Mouse (Mus musculus): ENCODE measurements around the gene Tns2. TPM values are rescaled to one million over a fixed set of nuclear protein-coding genes. Genes with fewer than 3 reads are reported as not detected.
"Not testable (repeated sequence)": the region's sequence is repeated elsewhere in the genome, so short reads cannot be mapped to it uniquely, and the experiment has no call there.

The Tns2 gene
- polyA plus RNA-seq, 2 experiments from 2014 or later, result 1.5 to 2.9 TPM

DNA sequence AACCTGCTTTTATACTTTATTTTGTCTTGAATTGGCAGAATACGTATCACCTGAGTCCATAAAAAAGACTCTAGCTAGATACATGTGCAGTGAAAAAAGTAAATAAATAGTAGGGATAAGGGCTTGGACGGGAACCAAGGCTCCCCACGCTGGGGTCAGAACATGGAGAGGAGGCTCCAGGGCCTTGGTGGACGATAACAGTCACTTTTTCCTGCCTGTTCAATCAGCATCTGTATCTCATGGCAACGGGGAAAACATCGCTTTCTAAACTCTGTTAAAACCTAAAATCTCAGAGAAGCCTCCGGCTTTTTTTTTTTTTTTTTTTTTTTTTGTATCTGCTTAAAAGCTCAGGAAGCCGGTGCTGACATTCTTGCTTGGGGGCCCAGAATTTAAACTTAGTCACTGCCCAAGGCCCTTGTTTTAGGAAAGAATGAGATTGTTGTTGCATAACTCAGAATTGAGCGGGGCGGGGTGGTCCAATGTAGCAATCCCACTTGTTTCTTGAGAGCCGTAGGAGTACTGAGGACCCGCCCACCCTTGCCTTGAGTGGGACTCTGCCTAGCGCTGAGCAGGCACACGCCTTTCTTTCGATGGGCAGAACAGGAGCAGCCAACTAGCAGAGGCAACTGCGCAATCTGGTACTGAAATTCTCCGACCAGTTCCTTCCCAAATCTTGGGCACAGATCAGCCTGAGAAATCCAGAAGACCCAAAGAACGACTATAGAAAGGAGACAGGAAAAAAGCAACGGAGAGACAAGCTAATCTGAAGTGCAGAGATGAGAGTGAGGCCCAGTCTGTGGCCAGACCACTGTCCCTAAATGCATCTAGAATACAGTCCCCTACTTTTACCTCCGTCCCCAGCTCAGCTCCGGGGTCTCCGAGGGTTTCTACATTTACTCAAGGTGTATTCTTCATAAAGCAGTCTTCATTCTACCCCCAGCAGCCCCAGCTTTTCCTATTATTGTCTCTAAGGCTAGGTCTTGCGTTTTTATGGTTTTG, 43.0 kb downstream of the Tns2 start:
- no peak for ATAC-seq

DNA sequence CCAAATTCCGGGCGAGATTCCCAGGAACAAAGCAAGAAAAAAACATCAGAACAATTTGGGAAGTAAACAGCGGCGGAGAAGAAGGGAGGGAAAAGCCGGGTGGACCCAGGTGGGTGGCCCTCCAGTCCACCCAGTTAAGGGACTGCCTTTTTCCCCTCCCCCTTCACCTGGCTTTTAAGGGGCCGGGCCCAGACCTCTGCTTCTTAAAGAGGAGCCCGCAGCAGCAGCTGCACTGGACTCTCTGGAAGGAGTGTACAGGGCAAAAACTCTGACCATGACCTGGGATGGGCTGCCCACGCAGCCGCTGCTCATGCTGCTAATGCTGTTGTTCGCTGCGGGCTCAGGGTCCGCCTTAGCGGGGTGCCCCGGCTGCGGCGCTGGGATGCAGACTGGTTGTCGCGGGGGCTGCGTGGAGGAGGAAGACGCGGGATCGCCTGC, 44.1 kb downstream of the Tns2 start, which contains the start of gene Igfbp6:
TSS of gene Igfbp6 (plus strand) at position 89 of the 438 bp plus-strand sequence.
- no peak for ATAC-seq

DNA sequence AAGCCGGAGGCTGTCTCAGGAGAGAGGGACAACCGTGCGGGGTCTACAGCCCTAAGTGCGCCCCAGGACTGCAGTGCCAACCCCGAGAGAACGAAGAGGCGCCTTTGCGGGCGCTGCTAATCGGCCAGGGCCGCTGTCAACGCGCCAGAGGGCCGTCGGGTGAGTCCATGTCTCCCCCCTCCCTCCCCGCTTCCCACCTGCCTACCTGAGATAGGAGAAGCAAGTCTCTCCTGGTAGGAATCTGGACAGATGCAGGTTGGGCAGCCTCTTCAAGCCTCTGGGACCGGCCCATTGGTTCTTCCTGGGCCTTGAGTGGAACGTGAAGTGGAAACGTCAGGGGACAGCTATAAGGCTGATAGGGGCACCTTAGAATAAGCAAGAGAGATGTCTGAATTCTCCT, 44.5 kb downstream of the Tns2 start:
- ATAC-seq, result no peak

DNA sequence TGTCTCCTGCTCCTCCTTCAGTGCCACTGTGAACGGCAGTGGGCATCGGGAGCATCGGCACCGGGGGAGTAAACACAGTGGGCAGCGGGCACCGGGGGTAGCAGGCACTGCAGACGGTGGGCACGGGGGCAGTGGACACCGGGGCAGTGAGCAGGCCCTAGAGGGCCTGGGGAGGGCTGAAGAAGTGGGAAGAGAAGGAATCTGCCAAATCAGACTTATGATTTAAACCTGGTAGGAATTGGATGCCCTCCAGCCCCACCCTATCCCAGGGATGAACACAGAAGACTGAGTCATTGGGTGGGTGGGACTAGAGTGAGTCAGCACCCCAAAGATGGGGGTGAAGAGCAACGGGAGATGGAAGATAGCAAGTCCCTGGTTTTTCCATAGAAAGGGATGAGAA, 45.1 kb downstream of the Tns2 start:
- no peak for ATAC-seq

DNA sequence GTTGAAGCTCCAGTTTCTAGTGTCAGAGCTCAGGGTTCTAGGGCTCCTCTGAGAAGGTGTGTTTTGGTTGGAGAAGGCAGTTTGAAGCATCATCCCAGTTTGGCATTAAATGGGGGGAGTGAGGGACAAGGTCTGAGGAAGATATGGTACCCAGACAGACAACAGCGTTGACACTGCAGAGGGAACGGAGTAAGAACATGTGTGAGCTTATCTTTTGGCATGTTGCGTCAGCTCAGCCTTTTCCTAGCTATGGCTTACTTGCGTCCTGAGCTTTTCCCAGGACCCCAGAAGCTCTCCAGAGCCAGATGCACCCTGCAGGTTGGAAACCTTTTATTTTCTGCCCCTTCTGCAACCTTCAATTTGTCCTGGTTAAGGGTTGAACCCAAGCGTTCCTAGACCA, 45.9 kb downstream of the Tns2 start:
- no peak for ATAC-seq

DNA sequence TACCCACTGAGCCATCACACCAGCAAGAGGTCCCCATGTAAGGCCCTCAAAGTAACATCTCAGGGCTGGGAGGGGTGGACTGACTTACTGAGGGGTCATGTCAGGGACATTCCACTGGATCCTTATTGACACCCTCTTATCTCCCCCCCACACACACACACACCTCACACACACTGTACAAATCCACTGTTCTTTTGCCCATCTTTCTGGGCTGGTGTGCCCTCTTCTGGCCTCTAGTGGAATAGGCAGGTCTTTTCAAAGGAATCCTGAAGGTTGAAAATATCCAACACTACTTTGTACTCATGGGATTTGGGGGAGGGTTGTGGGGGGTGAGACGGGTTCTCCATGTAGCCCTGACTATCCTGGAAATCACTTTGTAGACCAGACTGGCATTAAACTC, 46.7 kb downstream of the Tns2 start:
- ATAC-seq, result peak; percentile 34

DNA sequence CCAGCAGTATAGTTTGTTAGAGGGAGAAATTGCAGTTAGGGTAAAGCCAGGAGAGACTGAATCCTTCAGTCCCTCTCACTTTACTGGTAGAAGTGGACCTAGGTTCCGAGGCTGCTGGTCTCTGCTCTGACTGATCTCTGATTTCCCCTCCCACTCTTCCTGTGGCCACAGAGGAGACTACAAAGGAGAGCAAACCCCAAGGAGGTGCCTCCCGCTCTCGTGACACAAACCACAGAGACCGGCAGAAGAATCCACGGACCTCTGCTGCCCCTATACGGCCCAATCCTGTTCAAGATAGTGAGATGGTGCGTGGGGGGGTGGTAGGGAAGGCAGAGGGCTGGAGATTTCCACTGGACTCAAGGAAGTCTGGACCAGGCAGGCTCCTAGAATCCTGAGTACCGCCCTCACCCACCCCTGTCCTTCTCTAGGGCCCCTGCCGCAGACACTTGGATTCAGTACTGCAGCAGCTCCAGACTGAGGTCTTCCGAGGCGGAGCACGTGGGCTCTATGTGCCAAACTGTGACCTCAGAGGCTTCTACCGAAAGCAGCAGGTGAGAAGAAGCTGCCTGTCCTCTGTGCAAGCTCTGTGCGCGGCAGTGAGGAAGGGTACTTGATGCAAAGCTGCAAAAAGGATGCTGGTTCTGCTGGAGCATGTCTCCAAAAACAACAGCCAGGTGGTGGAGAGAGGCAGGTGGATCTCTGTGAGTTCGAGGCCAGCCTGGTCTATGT, 47.6 kb downstream of the Tns2 start:
- ATAC-seq, result peak; percentile 26

DNA sequence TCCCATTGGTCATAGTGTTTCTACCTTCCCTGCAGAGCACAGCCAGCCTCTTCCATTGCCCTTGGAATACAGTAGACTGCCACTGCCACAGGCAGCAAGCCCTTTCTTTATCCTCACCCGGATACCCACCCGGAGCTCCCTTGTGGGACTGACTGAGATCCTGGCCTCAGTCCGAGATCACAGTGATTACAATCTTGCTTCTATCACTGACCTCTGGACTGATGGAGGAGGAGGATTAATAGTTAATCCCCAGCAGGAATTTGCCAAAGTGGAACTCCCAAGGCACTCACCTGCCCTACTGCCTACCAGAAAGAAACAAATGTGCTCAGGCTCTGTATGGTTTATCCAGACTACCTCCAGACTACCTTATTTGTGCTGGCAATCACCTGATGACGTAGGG, 49.3 kb downstream of the Tns2 start:
- no peak for ATAC-seq

DNA sequence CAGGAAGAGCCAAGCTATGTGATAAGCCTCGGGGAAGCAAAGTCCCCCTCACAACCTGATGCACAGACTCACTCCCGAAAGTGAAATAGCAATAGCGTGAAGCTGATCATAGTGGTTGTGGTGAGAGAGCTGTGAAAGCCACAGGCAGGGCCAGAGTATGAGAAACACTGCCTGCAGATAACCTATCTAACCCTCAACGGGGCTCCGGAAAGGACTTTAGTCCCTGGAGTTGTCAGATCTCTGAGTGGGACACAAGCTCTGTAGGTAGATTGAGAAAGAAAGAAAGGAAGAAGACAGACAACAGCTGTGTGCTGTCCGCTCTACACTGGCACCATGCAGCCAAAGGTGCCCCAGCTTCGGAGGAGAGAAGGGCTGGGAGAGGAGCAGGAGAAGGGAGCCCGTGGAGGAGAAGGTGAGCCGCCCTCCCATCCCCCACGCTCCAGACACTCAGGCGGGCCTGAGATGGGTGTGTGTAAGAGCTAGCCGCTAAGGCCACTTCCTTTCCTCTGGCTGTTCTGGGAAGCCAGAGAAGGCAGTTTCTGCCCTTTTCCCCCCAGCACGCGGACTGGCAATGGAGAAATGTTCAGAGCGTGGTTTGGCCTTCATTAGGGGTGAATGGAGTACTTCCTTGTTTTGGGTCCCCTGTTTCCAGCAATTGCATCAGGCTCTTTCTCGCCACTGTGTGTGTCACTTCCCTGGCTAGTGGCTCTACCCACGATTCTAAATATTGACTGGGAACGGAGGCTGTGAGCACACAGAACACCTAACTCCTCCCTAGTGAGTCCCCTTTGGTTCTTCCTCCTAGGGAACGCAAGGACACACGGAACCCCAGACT, 50.3 kb downstream of the Tns2 start, which contains the start of gene Soat2:
TSS of gene Soat2 (plus strand) at position 226 of the 835 bp plus-strand sequence.
- ATAC-seq, result peak; percentile 69

DNA sequence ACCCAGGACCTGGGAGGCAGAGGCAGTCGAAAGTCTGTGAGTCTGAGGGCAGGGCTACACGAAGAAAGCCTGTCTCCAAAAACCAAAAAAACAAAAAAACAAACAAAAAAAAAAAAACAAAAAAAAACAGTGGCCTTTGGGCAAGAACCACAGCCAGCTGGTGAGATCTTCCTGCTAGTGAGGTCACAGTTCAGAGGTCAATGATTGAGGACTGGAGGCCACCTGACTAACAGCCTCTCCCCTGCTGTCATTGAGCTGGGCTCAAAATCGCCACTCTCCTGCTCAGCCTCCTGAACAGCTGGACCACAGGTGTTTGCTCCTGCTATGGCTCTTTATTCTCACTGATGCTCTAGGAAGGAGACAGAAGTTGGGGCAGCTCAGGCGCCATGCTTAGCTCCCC, 52.4 kb downstream of the Tns2 start:
- no peak for ATAC-seq

DNA sequence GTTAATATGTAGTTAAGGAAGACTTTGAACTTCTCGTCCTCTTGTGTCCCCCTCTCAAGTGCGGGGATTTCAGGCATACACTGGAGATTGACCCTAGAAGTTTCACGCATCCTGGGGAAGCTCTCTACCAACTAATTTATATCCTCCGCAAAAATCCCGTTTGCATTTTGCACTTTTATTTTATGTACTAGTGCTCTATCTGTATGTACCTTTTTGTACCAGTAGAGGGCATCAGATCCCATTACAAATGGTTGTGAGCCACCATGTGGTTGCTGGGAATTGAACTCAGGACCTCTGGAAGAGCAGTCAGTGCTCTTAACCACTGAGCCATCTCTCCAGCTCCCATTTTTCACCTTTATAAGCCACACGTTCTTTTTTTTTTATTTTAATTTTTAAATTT, 54.8 kb downstream of the Tns2 start:
- not testable (repeated sequence) for ATAC-seq

DNA sequence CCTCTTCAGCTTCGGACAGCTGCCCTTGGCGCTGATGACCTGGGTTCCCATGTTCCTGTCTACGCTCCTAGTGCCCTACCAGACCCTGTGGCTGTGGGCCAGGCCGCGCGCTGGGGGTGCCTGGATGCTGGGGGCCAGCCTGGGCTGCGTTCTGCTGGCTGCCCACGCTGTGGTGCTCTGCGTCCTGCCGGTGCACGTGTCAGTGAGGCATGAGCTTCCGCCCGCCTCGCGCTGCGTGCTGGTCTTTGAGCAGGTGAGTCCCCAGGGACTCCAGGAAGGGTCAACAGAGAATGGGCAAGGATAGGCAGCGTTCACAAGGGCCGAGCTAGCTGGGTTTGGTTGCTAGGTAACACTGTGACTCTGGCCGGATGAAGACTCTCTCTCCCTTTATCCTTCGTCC, 56.6 kb downstream of the Tns2 start:
- no peak for ATAC-seq

DNA sequence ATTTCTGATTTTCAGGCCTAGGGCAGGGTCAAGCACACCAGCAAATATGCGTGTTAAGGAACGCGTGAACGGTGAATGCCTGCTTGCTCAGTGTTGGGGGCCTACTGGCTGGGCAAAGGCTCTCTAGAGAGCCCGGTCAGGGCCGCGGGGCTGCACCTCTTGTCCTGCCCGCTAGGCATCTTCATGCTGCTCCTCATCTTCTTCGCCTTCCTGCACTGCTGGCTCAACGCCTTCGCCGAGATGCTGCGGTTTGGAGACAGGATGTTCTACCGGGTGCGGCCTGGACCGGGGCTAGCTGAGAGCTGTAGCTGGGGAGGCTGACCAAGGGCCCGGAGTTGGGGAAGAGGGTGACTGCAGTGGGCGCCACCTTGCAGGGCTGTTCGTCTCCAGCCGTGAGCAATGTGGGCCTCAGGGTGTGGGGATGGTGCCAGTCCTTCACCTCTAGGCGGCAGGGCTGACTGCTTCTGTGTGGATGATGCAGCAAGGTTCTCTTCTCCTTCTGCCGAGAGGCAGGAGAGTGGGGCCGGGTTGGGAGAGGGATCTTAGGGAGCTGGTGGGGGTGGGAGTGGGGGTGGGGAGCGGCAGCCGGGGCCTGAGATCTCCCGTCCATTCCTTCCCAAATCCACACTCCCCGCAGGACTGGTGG, 60.3 kb downstream of the Tns2 start:
- ATAC-seq, result peak; percentile 43

DNA sequence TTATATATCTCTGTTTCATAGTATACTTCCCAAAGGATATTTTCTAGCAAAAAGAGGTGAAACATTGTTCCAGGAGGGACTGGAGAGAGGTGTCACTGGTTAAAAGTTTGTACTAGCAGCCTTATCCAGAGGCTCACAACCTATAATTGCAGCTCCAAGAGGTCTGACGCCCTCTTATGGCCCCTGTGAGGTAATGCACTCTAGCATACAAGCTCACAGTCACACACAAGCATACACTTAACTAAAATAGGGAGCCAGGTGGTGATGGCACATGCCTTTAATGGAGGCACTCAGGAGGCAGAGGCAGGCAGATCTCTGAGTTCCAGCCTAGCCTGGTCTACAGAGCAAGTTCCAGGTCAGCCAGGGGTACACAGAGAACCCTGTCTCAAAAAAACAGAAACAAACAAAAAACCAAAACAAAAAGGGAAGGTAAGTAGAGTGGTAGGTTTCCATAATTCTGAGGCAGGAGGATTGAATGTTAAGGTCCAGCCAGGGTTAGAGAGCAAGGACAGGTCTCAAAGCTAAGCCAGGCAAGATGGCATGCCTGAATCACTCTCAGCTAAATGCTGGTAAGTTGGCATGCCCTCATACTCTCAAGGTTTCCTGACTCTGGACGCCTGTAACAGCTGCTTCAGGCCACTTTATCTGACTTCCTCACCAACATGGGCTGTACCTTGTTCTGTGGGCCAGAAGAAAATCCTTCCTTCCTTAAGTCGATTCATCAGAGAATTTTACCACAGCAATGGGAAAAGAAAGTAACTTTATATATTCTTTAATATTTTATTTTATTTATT, 63.9 kb downstream of the Tns2 start:
- no peak for ATAC-seq

DNA sequence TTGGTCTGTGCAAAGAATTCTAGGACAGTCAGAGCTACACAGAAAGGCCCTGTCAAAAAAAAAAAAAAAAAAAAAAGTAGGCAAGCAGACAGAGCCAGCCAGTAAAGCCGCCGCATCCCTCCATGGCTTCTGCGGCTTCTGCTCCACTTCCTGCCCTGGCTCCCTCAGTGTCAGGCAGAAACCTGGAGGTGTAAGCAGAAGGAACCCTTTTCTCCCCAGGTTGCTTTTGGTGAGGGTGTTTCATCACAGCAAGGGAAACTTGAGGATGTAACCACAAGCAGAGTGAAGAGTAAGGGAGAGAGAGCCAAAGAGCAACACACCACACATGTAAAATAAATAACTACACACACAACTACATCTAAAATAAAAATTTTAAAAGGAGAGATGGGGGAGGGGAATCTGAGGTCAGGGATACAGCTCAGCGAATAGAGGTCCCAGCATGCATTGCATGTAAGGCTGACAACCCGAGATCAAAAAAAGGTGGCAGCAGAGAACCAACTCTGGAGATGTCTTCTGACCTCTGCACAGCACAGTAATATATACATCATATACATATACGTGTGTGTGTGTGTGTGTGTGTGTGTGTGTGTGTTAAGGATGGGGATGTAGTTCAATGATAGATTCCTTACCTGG, 65.4 kb downstream of the Tns2 start:
- no peak for ATAC-seq

Other genes starting within 250 kb of the Tns2 start
- gene Krt1, start 249.6 kb upstream of the Tns2 start, polyA plus RNA-seq (2017; shearing (Covaris generic)), result not detected
- gene Krt77, start 230.7 kb upstream of the Tns2 start, polyA plus RNA-seq (2017; shearing (Covaris generic)), result not detected
- gene Krt76, start 207.5 kb upstream of the Tns2 start, polyA plus RNA-seq (2017; shearing (Covaris generic)), result not detected
- not detected for gene Krt4, start 175.7 kb upstream of the Tns2 start, polyA plus RNA-seq (2017; shearing (Covaris generic))
- gene Krt79, start 160.1 kb upstream of the Tns2 start, polyA plus RNA-seq (2017; shearing (Covaris generic)), result not detected
- gene Krt78, start 146.1 kb upstream of the Tns2 start, polyA plus RNA-seq (2017; shearing (Covaris generic)), result not detected
- not detected for gene Krt8, start 95.9 kb upstream of the Tns2 start, polyA plus RNA-seq (2017; shearing (Covaris generic))
- gene Krt18, start 72.2 kb upstream of the Tns2 start, polyA plus RNA-seq (2017; shearing (Covaris generic)), result not detected
- 100 to 1,000 TPM in 1 of 2 experiments, 10 to 100 TPM in 1; 87.7 to 132 TPM for gene Eif4b, start 26.6 kb upstream of the Tns2 start, polyA plus RNA-seq (2017; shearing (Covaris generic))
- gene Spryd3, start 35.8 kb downstream of the Tns2 start, polyA plus RNA-seq (2017; shearing (Covaris generic)), result 10 to 100 TPM; 19.5 to 42.0 TPM
- gene Igfbp6, start 43.9 kb downstream of the Tns2 start, polyA plus RNA-seq (2017; shearing (Covaris generic)), result under 1 TPM in 1 of 2 experiments, not detected in 1; 0.81 TPM
- gene Soat2, start 50.1 kb downstream of the Tns2 start, polyA plus RNA-seq (2017; shearing (Covaris generic)), result 1 to 10 TPM; 1.2 to 1.5 TPM
- gene Zfp740, start 102.8 kb downstream of the Tns2 start, polyA plus RNA-seq (2017; shearing (Covaris generic)), result 10 to 100 TPM; 21.5 to 23.1 TPM
- gene Csad, start 104.3 kb downstream of the Tns2 start, polyA plus RNA-seq (2017; shearing (Covaris generic)), result 1 to 10 TPM; 6.6 to 9.3 TPM
- gene Itgb7, start 131.5 kb downstream of the Tns2 start, polyA plus RNA-seq (2017; shearing (Covaris generic)), result 100 to 1,000 TPM; 511 to 537 TPM
- gene Rarg, start 157.1 kb downstream of the Tns2 start, polyA plus RNA-seq (2017; shearing (Covaris generic)), result 10 to 100 TPM; 16.9 to 24.8 TPM
- not detected for gene Gm9918, start 170.2 kb downstream of the Tns2 start, polyA plus RNA-seq (2017; shearing (Covaris generic))
- gene Mfsd5, start 179.0 kb downstream of the Tns2 start, polyA plus RNA-seq (2017; shearing (Covaris generic)), result 10 to 100 TPM; 36.7 to 40.7 TPM
- 1 to 10 TPM; 3.6 to 5.0 TPM for gene Espl1, start 195.9 kb downstream of the Tns2 start, polyA plus RNA-seq (2017; shearing (Covaris generic))
- gene Pfdn5, start 225.7 kb downstream of the Tns2 start, polyA plus RNA-seq (2017; shearing (Covaris generic)), result 1,000 to 10,000 TPM; 1,328 to 1,584 TPM
- gene Myg1, start 231.3 kb downstream of the Tns2 start, polyA plus RNA-seq (2017; shearing (Covaris generic)), result 100 to 1,000 TPM; 109 to 120 TPM